Mouse (Mus musculus) right cerebral cortex, postnatal 14 days (tissue): ENCODE data around the gene Pde9a.
"Not testable (repeated sequence)": the region's sequence is repeated elsewhere in the genome, so short reads cannot be mapped to it uniquely, and the experiment has no call there.

Source experiments
- DNase-seq: peaks from one replicate; pipeline ENCODE4 v3.0.0; 2022

Gene Pde9a

DNA sequence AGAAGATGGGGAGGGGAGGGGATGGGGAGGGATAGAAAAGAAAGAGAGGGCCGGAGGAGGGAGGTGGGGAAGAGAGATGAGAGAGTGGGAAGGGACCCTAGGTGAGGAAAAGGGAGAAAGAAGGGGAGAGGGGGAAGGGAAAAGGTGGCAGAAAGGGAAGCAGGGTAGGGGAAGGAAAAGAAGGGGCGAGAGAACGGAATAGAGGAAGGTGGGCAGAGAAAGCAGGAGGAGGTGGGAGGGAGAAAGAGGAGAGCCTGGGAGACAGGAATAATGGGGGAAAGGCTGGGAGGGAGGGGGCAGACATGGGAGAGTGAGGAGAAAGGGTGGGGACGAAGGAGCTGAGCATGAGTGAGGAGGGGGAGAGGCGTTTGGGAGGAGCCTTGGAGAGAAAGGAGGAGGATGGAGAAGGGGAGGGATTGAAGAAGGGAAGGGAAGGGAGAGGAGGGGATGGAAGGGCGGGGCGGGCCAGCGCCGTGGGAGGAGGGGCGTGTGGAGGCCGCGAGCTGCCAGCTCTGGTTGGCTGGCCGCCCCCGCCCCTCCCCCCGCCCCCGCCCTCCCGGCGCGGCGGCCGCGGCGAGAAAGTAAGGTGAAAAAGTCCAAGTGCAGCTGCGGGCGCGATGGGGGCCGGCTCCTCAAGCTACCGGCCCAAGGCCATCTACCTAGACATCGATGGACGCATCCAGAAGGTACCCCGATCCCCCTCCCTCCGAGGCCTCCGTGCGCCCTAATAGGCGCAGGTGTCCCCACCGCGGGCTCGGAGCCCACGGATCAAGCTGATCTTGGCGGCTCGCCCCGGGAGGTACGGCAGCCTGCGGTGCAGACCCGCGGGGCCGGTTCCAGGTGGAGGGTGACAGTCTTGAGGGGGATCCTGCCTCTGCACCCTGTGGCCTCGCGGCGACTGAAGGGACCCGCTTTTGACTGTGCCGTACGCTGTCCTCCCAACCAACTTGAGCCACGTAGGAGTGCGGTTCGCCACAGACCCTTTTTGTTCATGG, at the start of gene Pde9a:
Pde9a (plus strand) TSS at position 540 of the 995 bp plus-strand sequence.
- peak; percentile 74 for DNase-seq

DNA sequence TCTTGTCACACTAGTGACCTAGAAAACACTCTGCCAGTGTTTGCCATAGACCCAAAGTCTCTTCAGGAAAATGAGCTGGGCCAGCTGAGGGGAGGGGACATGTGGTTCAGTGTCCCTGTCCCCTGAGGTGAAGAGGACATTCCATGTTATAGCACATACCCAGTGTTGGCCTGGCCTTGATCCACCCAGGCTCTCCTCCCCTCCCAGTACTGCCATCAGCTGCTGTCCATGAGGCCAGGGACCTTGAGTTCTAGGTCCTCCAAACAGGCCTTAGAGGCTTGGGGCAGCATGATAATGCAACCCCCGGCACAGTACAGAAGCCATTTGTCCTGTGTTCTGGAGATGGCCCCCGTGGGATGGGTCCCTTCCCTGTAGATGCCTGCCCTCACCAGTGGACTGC, 46.2 kb upstream of the Pde9a start:
- DNase-seq, result no peak

- DNase-seq, result peak; percentile 33
These were observed 43.8 kb upstream of the Pde9a start for GRCm38 (mm10) chr17:31342191-31342590.

DNA sequence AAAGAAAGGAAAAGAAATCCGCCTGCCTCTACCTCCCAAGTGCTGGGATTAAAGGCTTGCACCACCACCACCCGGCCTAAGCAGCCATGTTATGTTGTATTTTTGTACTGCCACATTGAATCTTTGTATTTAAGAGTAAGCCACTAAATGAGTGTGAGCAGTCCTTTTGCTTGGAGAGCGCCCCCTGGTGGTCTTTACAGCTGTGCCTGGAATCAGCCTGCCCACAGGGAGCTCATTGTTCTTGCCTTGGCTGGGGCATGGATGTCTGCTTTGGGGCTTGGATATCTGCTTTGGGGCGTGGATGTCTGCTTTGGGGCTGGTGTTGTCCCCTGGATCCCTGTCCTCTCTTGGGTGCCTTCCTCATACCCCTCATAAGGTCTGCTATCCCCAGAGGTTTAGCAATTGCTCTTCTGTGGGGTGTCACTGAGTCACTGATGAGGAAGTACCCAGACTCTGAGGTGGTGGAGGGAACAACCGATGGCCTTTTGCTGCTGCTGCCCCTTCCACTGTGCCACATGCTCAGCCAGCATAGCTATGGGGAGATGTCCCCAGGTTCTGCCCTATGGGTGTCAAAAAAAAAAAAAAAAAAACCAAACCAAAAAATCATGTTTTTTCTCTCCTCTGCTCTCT, 41.7 kb upstream of the Pde9a start:
- peak; percentile 84 for DNase-seq

DNA sequence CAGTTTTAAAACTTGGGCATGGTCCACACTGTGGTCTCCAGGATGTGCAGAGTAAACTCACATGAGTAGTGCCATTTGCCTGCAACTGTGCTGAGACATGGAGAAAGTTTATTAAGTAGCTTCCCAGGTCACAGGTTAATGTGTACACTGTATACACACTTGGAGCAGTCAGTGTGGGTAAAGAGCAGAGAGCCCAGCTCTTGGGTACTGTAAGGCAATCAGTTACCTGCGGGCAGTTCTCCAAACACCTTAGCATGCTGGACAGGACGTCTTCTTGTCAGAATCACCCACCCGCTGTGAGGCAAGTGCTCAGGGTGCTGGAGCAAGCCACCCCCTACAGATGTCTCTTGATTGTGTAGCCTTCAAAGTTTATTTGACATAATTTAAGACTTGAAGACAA, 41.2 kb upstream of the Pde9a start:
- no peak for DNase-seq

- no peak for DNase-seq
These were observed 37.9 kb upstream of the Pde9a start for GRCm38 (mm10) chr17:31348129-31348528.

DNA sequence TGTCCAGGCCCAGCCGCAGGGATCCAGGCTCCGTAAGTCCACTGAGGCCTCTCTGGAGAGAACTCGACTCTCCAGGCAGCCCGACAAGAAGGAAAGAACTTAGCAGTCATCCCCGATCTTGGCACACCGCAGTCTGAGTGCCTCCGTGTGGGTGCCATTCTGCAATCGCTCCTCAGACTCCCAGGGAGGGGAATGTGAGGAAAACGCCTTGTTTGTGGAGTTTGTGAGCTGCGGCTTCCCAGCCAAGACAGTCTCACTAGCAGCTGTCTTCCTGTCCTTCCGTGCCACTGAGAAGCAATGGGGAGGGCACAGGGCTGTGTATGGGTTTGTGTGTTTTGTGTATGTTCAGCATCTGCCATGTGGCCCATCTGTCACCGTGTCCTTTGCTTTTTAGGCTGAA, 36.6 kb upstream of the Pde9a start:
- DNase-seq, result no peak

- no peak for DNase-seq
These were observed 34.0 kb upstream of the Pde9a start for GRCm38 (mm10) chr17:31351984-31352383.

DNA sequence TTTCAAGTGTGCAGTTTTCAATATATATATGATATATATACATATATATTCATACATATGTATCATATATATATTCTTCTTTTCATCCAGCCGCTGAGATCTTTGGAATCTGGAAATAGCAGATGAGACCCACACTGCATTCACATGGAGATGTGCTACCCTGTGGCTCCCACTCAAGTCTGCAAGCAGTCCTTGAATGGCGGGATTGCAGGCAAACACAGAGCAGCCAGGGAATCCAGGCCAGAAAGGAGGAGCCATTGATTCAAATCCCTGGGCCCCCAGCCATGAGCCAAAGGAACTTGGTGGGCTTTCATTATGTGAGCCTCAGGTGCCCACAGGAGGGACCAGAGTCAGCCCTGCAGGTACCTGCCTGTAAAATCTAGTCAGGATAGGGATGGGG, 32.8 kb upstream of the Pde9a start:
- DNase-seq, result no peak

GRCm38 (mm10) chr17:31354684-31355083, 31.3 kb upstream of the Pde9a start:
- not testable (repeated sequence) for DNase-seq

GRCm38 (mm10) chr17:31355792-31356502, 30.1 kb upstream of the Pde9a start:
- no peak for DNase-seq

DNA sequence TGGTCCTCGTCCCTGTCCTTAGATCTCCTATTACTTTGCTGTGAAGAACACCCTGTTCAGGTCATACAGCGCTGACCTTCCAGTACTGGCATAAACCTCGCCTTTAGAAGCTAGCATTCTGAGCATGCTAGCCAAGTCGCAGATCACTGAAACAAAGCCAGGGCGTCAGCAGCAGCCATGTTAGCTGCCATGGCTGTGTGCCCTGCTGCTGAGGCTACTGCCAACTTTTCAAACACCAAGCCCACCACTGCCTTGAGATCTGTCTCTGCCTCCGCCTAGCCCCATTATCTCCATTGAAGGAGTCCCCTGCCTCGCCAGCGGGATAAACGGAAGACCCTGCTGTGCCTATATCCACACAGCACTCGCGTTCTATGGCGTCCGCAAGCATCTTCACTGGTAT, 25.4 kb upstream of the Pde9a start:
- DNase-seq, result no peak

DNA sequence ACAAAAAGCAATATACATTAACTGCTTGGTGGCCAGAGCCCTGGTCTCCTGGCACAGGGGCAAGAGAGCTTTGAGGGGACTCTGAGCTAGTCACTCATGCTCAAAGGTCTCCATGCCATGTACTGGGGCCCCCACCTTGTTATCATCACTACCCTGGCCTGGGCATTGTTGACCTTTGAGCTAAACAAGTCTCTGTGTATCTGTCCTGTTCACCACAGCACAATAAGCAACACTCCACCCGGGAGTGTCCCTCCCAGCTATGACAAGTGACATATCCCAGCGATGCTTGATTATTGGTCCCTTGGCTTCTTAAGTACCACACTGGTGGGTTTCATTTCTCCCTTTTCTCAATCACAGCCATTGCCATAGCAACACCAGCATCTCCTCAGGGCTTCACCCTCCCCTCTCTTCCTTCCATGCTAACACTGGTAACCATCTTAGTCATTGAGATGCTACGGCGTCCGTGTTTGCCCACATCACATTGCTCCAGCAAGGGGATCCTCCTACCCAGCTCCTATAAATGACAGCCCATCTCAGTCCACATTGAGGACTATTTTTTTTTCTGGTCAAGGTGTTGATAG, 20.3 kb upstream of the Pde9a start:
- DNase-seq, result no peak

DNA sequence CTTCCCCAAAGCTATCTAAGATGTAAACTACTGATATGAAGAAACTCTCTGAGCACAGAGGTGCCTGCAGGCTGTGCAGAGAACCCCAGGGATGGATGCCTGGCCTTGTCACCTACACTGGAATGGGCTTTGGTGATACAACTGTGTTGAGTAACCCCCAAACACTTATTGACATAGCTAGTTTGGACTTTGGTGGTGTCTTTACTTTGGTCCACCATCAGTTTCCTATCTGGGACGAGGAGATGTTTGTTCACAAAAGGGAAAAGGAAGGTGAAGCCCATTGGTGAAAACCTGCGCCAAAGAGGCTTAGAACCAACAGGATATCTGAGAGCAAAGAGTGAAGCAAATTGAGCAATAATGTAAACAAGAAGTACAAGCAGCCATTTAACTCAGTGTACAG, 15.8 kb upstream of the Pde9a start:
- no peak for DNase-seq

DNA sequence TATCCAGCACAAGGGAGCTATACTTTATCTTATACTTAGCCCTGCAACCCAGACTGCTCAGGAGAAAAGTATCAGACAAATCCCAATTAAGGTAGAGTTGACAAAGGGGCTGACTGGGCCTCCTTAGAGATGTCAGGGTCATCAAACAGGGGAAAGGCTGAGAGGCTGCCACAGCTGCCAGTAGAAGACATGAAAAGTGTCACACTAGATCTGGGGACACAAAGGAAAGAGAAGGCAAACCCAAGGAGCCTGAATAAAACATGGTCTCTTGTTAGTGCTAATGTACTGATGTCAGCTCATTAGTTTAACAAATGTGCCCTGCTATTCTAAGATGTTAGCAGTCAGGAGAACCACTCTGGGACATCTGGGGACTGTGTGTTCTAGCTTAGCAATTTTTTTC, 15.1 kb upstream of the Pde9a start:
- DNase-seq, result no peak

DNA sequence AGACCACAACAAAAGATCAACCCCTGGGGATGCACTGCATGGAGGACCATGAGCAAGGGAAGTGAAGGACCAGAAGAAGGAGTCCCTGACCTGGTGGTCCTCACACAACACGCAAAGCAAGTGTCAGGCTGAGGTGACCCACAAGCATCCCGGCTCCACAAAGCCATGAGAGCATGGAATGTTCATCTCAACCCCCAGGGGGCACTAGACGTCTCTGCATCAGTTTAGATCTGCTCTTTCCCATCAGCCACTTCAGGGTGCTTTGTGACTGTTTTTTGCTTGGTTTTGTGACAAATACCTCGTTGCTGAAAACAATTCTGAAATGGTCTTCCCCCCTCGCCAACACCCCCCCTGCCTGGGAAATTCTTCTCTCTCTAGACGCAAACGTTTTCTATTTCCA, 8.0 kb upstream of the Pde9a start:
- peak; percentile 76 for DNase-seq

DNA sequence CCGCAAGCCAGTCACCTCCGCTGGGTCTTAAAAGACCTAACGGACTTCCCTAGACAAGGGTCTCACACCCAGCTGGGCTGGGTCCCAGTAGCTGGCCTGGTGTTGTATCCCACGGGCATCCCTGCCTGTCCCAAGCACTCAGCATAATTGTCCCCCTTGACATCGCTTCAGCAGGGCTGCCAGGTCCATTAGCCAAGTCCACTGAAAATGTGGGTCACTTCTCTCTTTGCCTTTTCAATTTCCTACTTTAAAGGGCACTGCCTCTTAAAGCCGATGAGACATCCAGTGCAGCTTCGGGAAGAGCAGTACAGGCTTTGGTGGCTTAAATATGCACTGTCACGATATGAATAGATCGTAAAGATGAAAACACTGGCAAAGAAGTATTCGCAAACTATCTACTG, 7.6 kb upstream of the Pde9a start:
- no peak for DNase-seq

- DNase-seq, result no peak
These were observed 6.9 kb upstream of the Pde9a start for GRCm38 (mm10) chr17:31379086-31379485.

DNA sequence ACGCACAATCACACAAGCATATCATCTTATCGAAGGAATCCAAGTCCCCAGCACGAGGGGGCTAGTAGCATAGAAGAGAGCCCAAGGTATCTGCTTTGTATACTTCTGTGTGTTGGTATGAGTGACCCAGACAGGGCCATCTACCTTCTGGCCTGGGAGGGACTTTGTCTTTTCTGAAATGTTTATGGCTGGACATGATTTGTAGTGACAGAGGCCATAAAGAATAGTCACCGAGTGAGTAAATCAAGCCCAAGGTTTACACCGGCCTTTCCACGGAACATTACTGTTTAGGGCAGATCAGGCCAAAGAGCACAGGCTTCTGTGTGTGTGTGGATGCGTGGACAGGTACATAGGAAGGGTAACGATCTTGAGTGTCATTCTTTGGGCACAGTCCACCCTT, 6.1 kb upstream of the Pde9a start:
- no peak for DNase-seq

- DNase-seq, result no peak
These were observed 2.7 kb upstream of the Pde9a start for GRCm38 (mm10) chr17:31383320-31383719.

- DNase-seq, result no peak
These were observed 912 bp upstream of the Pde9a start for GRCm38 (mm10) chr17:31384968-31385627.

DNA sequence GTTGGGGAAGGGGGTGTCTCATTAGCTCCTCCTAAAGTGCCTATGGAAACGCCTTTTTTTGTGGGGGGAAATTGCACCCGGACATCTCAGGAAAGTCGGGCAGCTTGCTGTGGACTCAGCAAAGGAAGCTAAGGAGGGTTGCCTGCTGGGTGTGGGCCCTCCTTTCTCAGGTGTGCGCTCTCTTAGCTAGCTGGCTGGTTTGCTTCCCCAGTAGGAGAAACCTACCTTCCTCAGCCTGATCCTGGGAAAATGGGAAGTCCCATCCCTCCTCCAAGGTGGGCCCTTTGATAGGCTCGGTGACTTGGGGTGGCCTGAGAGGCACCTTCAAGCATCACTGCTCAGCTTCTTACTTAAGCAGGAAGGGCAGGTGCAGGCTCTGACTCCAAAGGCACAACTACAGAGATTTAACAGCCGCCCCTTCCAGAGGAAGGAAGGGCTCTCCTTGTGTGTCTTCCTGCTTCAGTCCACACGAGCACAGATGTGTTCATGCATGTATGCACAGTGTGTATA, 811 bp downstream of the Pde9a start:
- DNase-seq, result no peak
